Mouse (Mus musculus) limb, embryonic 11.5 days (tissue): Measurements from ENCODE around the gene Gm3594. TPM values are rescaled to one million over a fixed set of nuclear protein-coding genes. Genes with fewer than 3 reads are reported as not detected.
"Not testable (repeated sequence)": the region's sequence is repeated elsewhere in the genome, so short reads cannot be mapped to it uniquely, and the experiment has no call there.

Experiments
- ATAC-seq: fragments of 200-750 bp; cut with Nextera tagmentation; 2 replicates; pipeline ENCODE4 v1.8.0; 2017; ENCODE audit warnings: low read depth; ENCODE audit not compliant: insufficient number of reproducible peaks, low FRiP score, low TSS enrichment
- DNase-seq: peaks from one replicate; pipeline ENCODE4 v3.0.0-alpha.2; 2015; ENCODE audit warnings: low spot score
- H3K27ac ChIP-seq: fragments of 300-500 bp; sonication (generic); replicated peaks from 2 replicates; pipeline ENCODE4 v1.5.1; 2014; ENCODE audit warnings: low read depth, mild to moderate bottlenecking, low read length
- H3K27me3 ChIP-seq: fragments of 300-500 bp; sonication (generic); 2 replicates; pipeline ENCODE4 v1.6.1; 2014; ENCODE audit warnings: mild to moderate bottlenecking, low read length, mixed read lengths; ENCODE audit not compliant: control insufficient read depth, insufficient read depth
- H3K36me3 ChIP-seq: fragments of 300-500 bp; sonication (generic); 2 replicates; pipeline ENCODE4 v1.6.1; 2014; ENCODE audit warnings: mild to moderate bottlenecking, low read length, moderate library complexity, mixed read lengths; ENCODE audit not compliant: control insufficient read depth, insufficient read depth
- H3K4me1 ChIP-seq: fragments of 300-500 bp; sonication (generic); 2 replicates; pipeline ENCODE4 v1.6.1; 2014; ENCODE audit warnings: low read length, mixed read lengths; ENCODE audit not compliant: control insufficient read depth, insufficient read depth
- H3K4me2 ChIP-seq: fragments of 300-500 bp; sonication (generic); 2 replicates; pipeline ENCODE4 v1.6.1; 2014; ENCODE audit warnings: low read depth, mild to moderate bottlenecking, moderate library complexity; ENCODE audit not compliant: severe bottlenecking
- H3K4me3 ChIP-seq: fragments of 300-500 bp; sonication (generic); 2 replicates; pipeline ENCODE4 v1.5.1; 2014; ENCODE audit warnings: low read depth, low read length
- H3K9ac ChIP-seq: fragments of 300-500 bp; sonication (generic); 2 replicates; pipeline ENCODE4 v1.6.1; 2014; ENCODE audit warnings: mild to moderate bottlenecking, low read length
- H3K9me3 ChIP-seq: fragments of 300-500 bp; sonication (generic); 2 replicates; pipeline ENCODE4 v1.6.1; 2016; ENCODE audit warnings: low read length; ENCODE audit not compliant: control insufficient read depth
- WGBS: fragments of 180-500 bp; shearing (Covaris S2); extraction: QIAGEN DNeasy Blood & Tissue Kit; methylation state at CpG from one replicate; pipeline ENCODE4 v1.1.7; 2014; 5-methylcytosine and 5-hydroxymethylcytosine counted together
- polyA plus RNA-seq: library from polyadenylated mRNA; unstranded; fragments of >200 nt; fragmentation: Nextera tagmentation; extraction: Ambion mirVana; gene quantifications from 2 replicates; pipeline ENCODE4 v1.2.1, GENCODE M21; 2014

The Gm3594 gene
- polyA plus RNA-seq, 1 experiment from 2014 or later: not detected

- not testable (repeated sequence) for H3K9me3 ChIP-seq, H3K4me3 ChIP-seq, H3K4me1 ChIP-seq, H3K27ac ChIP-seq, H3K9ac ChIP-seq, DNase-seq, H3K4me2 ChIP-seq, H3K36me3 ChIP-seq, ATAC-seq, H3K27me3 ChIP-seq
- WGBS: no CpG with 5 or more reads among the region's 2 CpGs
Measured at GRCm38 (mm10) chr14:6412382-6412781, 32.0 kb downstream of the Gm3594 start, which contains the start of gene Gm3591. Gene Gm3591, minus strand, starts transcription at chr14:6412482.

- H3K4me3 ChIP-seq, H3K4me2 ChIP-seq, H3K4me1 ChIP-seq, H3K36me3 ChIP-seq, H3K27me3 ChIP-seq, H3K9ac ChIP-seq, ATAC-seq, H3K27ac ChIP-seq, H3K9me3 ChIP-seq, DNase-seq: not testable (repeated sequence)
- WGBS: 87% methylated on average over 2 of the region's 4 CpGs
Measured at GRCm38 (mm10) chr14:6390219-6390618, 54.2 kb downstream of the Gm3594 start, which contains the start of gene Gm16440. Gene Gm16440, minus strand, starts transcription at chr14:6390319.

Other genes with a start within 250 kb of the Gm3594 start
- gene Gm21560, start 225.3 kb downstream of the Gm3594 start, polyA plus RNA-seq: not detected in 2 replicates
- 1.1 and 1.4 TPM in 2 replicates for gene Gm3411, start 157.4 kb downstream of the Gm3594 start, polyA plus RNA-seq
- not detected in 2 replicates for gene Gm21103, start 139.8 kb downstream of the Gm3594 start, polyA plus RNA-seq
- not detected in 2 replicates for gene Gm3618, start 100.9 kb downstream of the Gm3594 start, polyA plus RNA-seq
- not detected in 2 replicates for gene Gm16440, start 54.3 kb downstream of the Gm3594 start, polyA plus RNA-seq
- gene Gm3591, start 32.1 kb downstream of the Gm3594 start, polyA plus RNA-seq: 0.60 and 1.9 TPM in 2 replicates
- gene Gm8356, start 92.7 kb upstream of the Gm3594 start, polyA plus RNA-seq: not detected in 2 replicates
- gene Gm3629, start 146.0 kb upstream of the Gm3594 start, polyA plus RNA-seq: 0.41 and 0.43 TPM in 2 replicates
- gene Gm3460, start 177.8 kb upstream of the Gm3594 start, polyA plus RNA-seq: not detected in 2 replicates
- not detected in 2 replicates for gene Gm10251, start 239.6 kb upstream of the Gm3594 start, polyA plus RNA-seq